Mouse (Mus musculus) gastrocnemius, postnatal 36 days (tissue): ENCODE results near the gene Fate1. TPM values are rescaled to one million over a fixed set of nuclear protein-coding genes. Genes with fewer than 3 reads are reported as not detected.
"Not testable (repeated sequence)": the region's sequence is repeated elsewhere in the genome, so short reads cannot be mapped to it uniquely, and the experiment has no call there.

Experiments used
- DNase-seq, 2 experiments: peaks; one replicate each; pipeline ENCODE4 v3.0.0; 2022
- intact Hi-C: fragments of 180-260 bp; cut with DNase I; formaldehyde crosslinking; loops from one replicate; pipeline ENCODE4 v1.15.1; 2025
- long read RNA-seq, 2 experiments: library from polyadenylated mRNA; stranded (forward); transcript quantifications; one replicate each; pipeline ENCODE4 v2.0.0; 2021
- total RNA-seq, 2 experiments: library from RNA; stranded (reverse); gene quantifications; 2 replicates each; pipeline ENCODE4 v1.2.3; 2021

The Fate1 gene
- total RNA-seq = not detected
- long read RNA-seq, experiment 1 = 0 reads
- long read RNA-seq, experiment 2 = 0 reads

GRCm38 (mm10) chrX:71972686-71973085 lies at the start of gene Fate1:
Gene Fate1, plus strand, starts transcription at chrX:71972986.
- intact Hi-C loops = no loop called here
- DNase-seq = no peak

GRCm38 (mm10) chrX:71946631-71947030 lies 26.2 kb upstream of the Fate1 start:
- intact Hi-C loops = loop anchor here (5.0 kb wide), 1 partner anchor 149 kb away; no protein-coding TSS in a partner anchor
- DNase-seq = peak; percentile 9 to 12

GRCm38 (mm10) chrX:71958366-71958765 lies 14.4 kb upstream of the Fate1 start:
- intact Hi-C loops = no loop called here

GRCm38 (mm10) chrX:71962073-71963051 lies 10.4 kb upstream of the Fate1 start, which contains the start of gene Prrg3:
Gene Prrg3, plus strand, starts transcription at chrX:71962624.
- intact Hi-C loops = no loop called here
- DNase-seq = peak; percentile 19 to 48

More at GRCm38 (mm10) chrX:71958366-71958765, 14.4 kb upstream of the Fate1 start:
- DNase-seq = no peak

- intact Hi-C loops = no loop called here
- no peak for DNase-seq
Measured at GRCm38 (mm10) chrX:71963275-71963912, 9.4 kb upstream of the Fate1 start.

- DNase-seq = no peak
- intact Hi-C loops = no loop called here
Measured at GRCm38 (mm10) chrX:71968216-71968615, 4.6 kb upstream of the Fate1 start.

GRCm38 (mm10) chrX:71968816-71969215 lies 4.0 kb upstream of the Fate1 start:
- no peak for DNase-seq
- intact Hi-C loops = no loop called here

GRCm38 (mm10) chrX:71971325-71971724 lies 1.5 kb upstream of the Fate1 start:
- intact Hi-C loops = no loop called here
- DNase-seq = no peak

GRCm38 (mm10) chrX:71977681-71978080 lies 4.9 kb downstream of the Fate1 start:
- DNase-seq, intact Hi-C loops: not testable (repeated sequence)

- DNase-seq = no peak
- intact Hi-C loops = no loop called here
Measured at GRCm38 (mm10) chrX:71980443-71980842, 7.7 kb downstream of the Fate1 start.

GRCm38 (mm10) chrX:71981322-71981721 lies 8.5 kb downstream of the Fate1 start:
- DNase-seq = no peak
- intact Hi-C loops = no loop called here

- DNase-seq = no peak
- intact Hi-C loops = no loop called here
Measured at GRCm38 (mm10) chrX:71983205-71983604, 10.4 kb downstream of the Fate1 start.

GRCm38 (mm10) chrX:71983775-71984174 lies 11.0 kb downstream of the Fate1 start:
- intact Hi-C loops = no loop called here
- DNase-seq = no peak

- intact Hi-C loops = no loop called here
- no peak for DNase-seq
Measured at GRCm38 (mm10) chrX:71991549-71991948, 18.8 kb downstream of the Fate1 start, which contains the start of gene Cnga2. Gene Cnga2, plus strand, starts transcription at chrX:71991849.

GRCm38 (mm10) chrX:71995972-71996371 lies 23.2 kb downstream of the Fate1 start:
- intact Hi-C loops = no loop called here
- no peak for DNase-seq

- intact Hi-C loops = no loop called here
- DNase-seq = no peak
Measured at GRCm38 (mm10) chrX:72009930-72010329, 37.1 kb downstream of the Fate1 start.

GRCm38 (mm10) chrX:72012236-72012635 lies 39.5 kb downstream of the Fate1 start:
- no peak for DNase-seq
- intact Hi-C loops = no loop called here

GRCm38 (mm10) chrX:72012804-72013203 lies 40.0 kb downstream of the Fate1 start:
- intact Hi-C loops = no loop called here
- DNase-seq = peak in 1 of 2 experiments; percentile 11

GRCm38 (mm10) chrX:72022241-72022640 lies 49.5 kb downstream of the Fate1 start:
- no peak for DNase-seq

GRCm38 (mm10) chrX:72022750-72023398 lies 50.1 kb downstream of the Fate1 start:
- intact Hi-C loops = no loop called here
- no peak for DNase-seq

More at GRCm38 (mm10) chrX:72022241-72022640, 49.5 kb downstream of the Fate1 start:
- intact Hi-C loops = no loop called here

- intact Hi-C loops = no loop called here
- no peak for DNase-seq
Measured at GRCm38 (mm10) chrX:72023542-72023941, 50.8 kb downstream of the Fate1 start.
